In genomic region chr5:127227929-127228595, GRCm38 (mm10) we compare ENCODE assay signal across 10 mouse cellular contexts. TPM values are rescaled to one million over a fixed set of nuclear protein-coding genes. Genes with fewer than 3 reads are reported as not detected.
DNase-seq lines count a peak whose midpoint lies in the region; ATAC-seq and TF ChIP-seq lines count a peak whose summit lies in the region.
"Had no signal": no experiment of that assay in that cellular context is flagged by ENCODE, and none has a peak within 500 bp of the region (broad histone marks: within the 10 kb centered on the region; RNA-seq: fewer than 3 reads in every experiment).

No protein-coding gene starts in this region.

- TF ChIP-seq POLR2A in testis, adult 2 months (IDR thresholded peaks at IDR 0.05; ENCODE audit: control insufficient read depth, low read depth, low read length) = no peak

- no peak overlapping the region for H3K9ac ChIP-seq in limb, embryonic 13.5 days
- no peak overlapping the region for H3K9ac ChIP-seq in stomach, embryonic 16.5 days (ENCODE audit: low read length)

- ATAC-seq in limb, embryonic 13.5 days (ENCODE audit: low FRiP score, low read depth) = no peak
- ATAC-seq in stomach, embryonic 16.5 days (ENCODE audit: insufficient read depth, low FRiP score) = no peak
- no peak for ATAC-seq in megakaryocyte, adult 5-6 weeks (ENCODE audit: poor library complexity, severe bottlenecking)

- no peaks in the 10 kb centered on the region for H3K9me3 ChIP-seq in heart, embryonic 10.5 days
- no peaks in the 10 kb centered on the region for H3K9me3 ChIP-seq in limb, embryonic 13.5 days
- no peaks in the 10 kb centered on the region for H3K9me3 ChIP-seq in stomach, embryonic 16.5 days (replicated peaks; ENCODE audit: control insufficient read depth, low read length)

- peak overlapping the region; percentile 52 for H3K4me3 ChIP-seq in heart, embryonic 10.5 days
- H3K4me3 ChIP-seq in testis, adult 2 months (ENCODE audit: control insufficient read depth, low read depth, low read length) = peak overlapping the region; percentile 89
- peak overlapping the region; percentile 16 for H3K4me3 ChIP-seq in limb, embryonic 13.5 days
- 0 out of 2 replicates have a peak overlapping the region, but pooled peaks have one; percentile 11 for H3K4me3 ChIP-seq in stomach, embryonic 16.5 days (replicated peaks; ENCODE audit: low read length)

- peaks cover 11% of the 10 kb centered on the region; the same call in 1 of the 2 replicates for H3K27me3 ChIP-seq in heart, embryonic 10.5 days (ENCODE audit: insufficient read depth, poor library complexity, severe bottlenecking)
- no peaks in the 10 kb centered on the region for H3K27me3 ChIP-seq in testis, adult 2 months (ENCODE audit: control insufficient read depth, insufficient read depth, low read length)
- no peaks in the 10 kb centered on the region; the same call in 1 of the 2 replicates for H3K27me3 ChIP-seq in limb, embryonic 13.5 days
- no peaks in the 10 kb centered on the region for H3K27me3 ChIP-seq in stomach, embryonic 16.5 days (ENCODE audit: control insufficient read depth, insufficient read depth, low read length)

- no peak for TF ChIP-seq CTCF in testis, adult 2 months (IDR thresholded peaks at IDR 0.05; ENCODE audit: control insufficient read depth, insufficient read depth, insufficient replicate concordance, low read depth, low read length)

- peaks cover 11% of the 10 kb centered on the region for H3K4me1 ChIP-seq in heart, embryonic 10.5 days
- peaks cover 16% of the 10 kb centered on the region for H3K4me1 ChIP-seq in testis, adult 2 months (ENCODE audit: control insufficient read depth, insufficient read depth, low read length)
- H3K4me1 ChIP-seq in limb, embryonic 13.5 days = peaks cover 20% of the 10 kb centered on the region
- no peaks in the 10 kb centered on the region; the same call in 1 of the 2 replicates for H3K4me1 ChIP-seq in stomach, embryonic 16.5 days (ENCODE audit: control insufficient read depth, insufficient read depth, low read length)

- intact Hi-C loops in heart, postnatal 10 days (cut with DNase I) = no loop called here

- DNase-seq in heart, embryonic 10.5 days (ENCODE audit: low spot score) = no peak
- DNase-seq in heart, postnatal 10 days = no peak
- no peak for DNase-seq in testis, postnatal 14 days (ENCODE audit: low spot score)
- no peak for DNase-seq in right cerebral cortex, postnatal 36 days (ENCODE audit: low spot score in 2 of 2)
- DNase-seq: kidney, postnatal 14 days had no signal

- H3K27ac ChIP-seq in heart, embryonic 10.5 days = no peak overlapping the region
- peak overlapping the region; percentile 88 for H3K27ac ChIP-seq in testis, adult 2 months (ENCODE audit: control insufficient read depth, insufficient read depth, low read depth, low read length)
- H3K27ac ChIP-seq in limb, embryonic 13.5 days = no peak overlapping the region
- H3K27ac ChIP-seq in stomach, embryonic 16.5 days (ENCODE audit: low read length) = no peak overlapping the region

- WGBS in heart, embryonic 10.5 days = 2% methylated on average over 14 of the region's 14 CpGs
- 4% methylated on average over 14 of the region's 14 CpGs for WGBS in limb, embryonic 13.5 days
- 4% methylated on average over 14 of the region's 14 CpGs for WGBS in stomach, embryonic 16.5 days

- peak overlapping the region; percentile 44 for H3K4me2 ChIP-seq in limb, embryonic 13.5 days (replicated peaks)
- peak overlapping the region; percentile 22 for H3K4me2 ChIP-seq in stomach, embryonic 16.5 days (ENCODE audit: low read depth, low read length)

- no peaks in the 10 kb centered on the region for H3K36me3 ChIP-seq in heart, embryonic 10.5 days
- no peaks in the 10 kb centered on the region for H3K36me3 ChIP-seq in testis, adult 2 months (ENCODE audit: control insufficient read depth, insufficient read depth, low read length)
- H3K36me3 ChIP-seq in limb, embryonic 13.5 days = no peaks in the 10 kb centered on the region
- no peaks in the 10 kb centered on the region for H3K36me3 ChIP-seq in stomach, embryonic 16.5 days (ENCODE audit: control insufficient read depth, insufficient read depth, low read length)

RNA-seq across cellular contexts. Expression of gene Tmem132c, which starts 13.5 kb away (rescaled TPM):
- polyA plus RNA-seq in heart, embryonic 10.5 days (2016; fragmentation: Nextera tagmentation; extraction: Ambion mirVana) = 6.3 and 11.9 TPM in 2 replicates
- total RNA-seq in heart, postnatal 10 days (2021) = under 1 TPM; 0.31 to 0.57 TPM
- polyA plus RNA-seq in testis, adult 2 months (2012; rRNA removed) = 0.20 and 0.26 TPM in 2 replicates
- 35.6 and 37.5 TPM in 2 replicates for polyA plus RNA-seq in limb, embryonic 13.5 days (2015; fragmentation: Nextera tagmentation; extraction: Ambion mirVana)
- 1.4 and 1.8 TPM in 2 replicates for polyA plus RNA-seq in stomach, embryonic 16.5 days (2015; fragmentation: Nextera tagmentation; extraction: Ambion mirVana)
- not detected in 2 replicates for total RNA-seq in megakaryocyte, adult 5-6 weeks (2015)
- not detected in 2 replicates for total RNA-seq in megakaryocyte, adult 5-6 weeks (2017)
- total RNA-seq: megakaryocyte progenitor cell, adult 5-6 weeks had no signal

Comparison
In these comparisons a context has a peak if more than half of its experiments do, and no peak if none do; other contexts are left out.
1. H3K4me3 ChIP-seq: peak in every context shown above with its lines; median percentile 89 in testis, adult 2 months; 52 in heart, embryonic 10.5 days; 16 in limb, embryonic 13.5 days; 11 in stomach, embryonic 16.5 days.